Mouse (Mus musculus) gonadal fat pad, adult 2 months (tissue): Measurements from ENCODE around the gene Phyhipl. TPM values are rescaled to one million over a fixed set of nuclear protein-coding genes. Genes with fewer than 3 reads are reported as not detected.

Source experiments
- DNase-seq: peaks from one replicate; pipeline ENCODE4 v3.0.0-alpha.2; 2012; ENCODE audit warnings: low read depth
- polyA plus RNA-seq: library from polyadenylated mRNA; depleted of rRNA; stranded (reverse); fragments of >200 nt; gene quantifications from 2 replicates; pipeline ENCODE4 v1.2.3, GENCODE M21; 2012; rRNA removed

The Phyhipl gene
- 0.51 and 0.96 TPM in 2 replicates for polyA plus RNA-seq

- no peak for DNase-seq
Measured at GRCm38 (mm10) chr10:70655828-70656227, at the start of gene Phyhipl. Phyhipl (minus strand) TSS chr10:70655965.

GRCm38 (mm10) chr10:70703211-70703610, 47.4 kb upstream of the Phyhipl start:
- no peak for DNase-seq

DNA sequence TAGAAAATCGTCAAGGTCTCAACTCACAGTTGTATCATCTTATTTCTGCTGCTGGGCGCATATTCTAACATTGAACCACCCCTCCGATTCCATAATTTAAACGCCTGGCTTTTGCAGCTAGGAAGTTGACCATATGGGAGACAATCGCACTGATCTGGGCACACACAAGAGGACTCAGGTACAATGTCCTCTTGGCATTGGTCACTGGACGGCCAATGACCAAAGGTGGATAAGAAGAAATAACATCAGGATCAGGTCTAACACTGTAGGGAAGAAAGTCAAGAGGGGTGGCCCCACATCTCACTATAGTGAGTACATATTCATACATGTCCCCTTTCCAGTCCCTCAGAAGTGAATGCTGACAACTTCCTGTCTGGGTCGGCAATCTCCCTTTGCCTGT, 43.8 kb upstream of the Phyhipl start:
- DNase-seq: no peak

- no peak for DNase-seq
Measured at GRCm38 (mm10) chr10:70698014-70698413, 42.2 kb upstream of the Phyhipl start.

- no peak for DNase-seq
Measured at GRCm38 (mm10) chr10:70696748-70697585, 41.2 kb upstream of the Phyhipl start.

GRCm38 (mm10) chr10:70689346-70689745, 33.6 kb upstream of the Phyhipl start:
- no peak for DNase-seq

GRCm38 (mm10) chr10:70688881-70689280, 33.1 kb upstream of the Phyhipl start:
- no peak for DNase-seq

DNA sequence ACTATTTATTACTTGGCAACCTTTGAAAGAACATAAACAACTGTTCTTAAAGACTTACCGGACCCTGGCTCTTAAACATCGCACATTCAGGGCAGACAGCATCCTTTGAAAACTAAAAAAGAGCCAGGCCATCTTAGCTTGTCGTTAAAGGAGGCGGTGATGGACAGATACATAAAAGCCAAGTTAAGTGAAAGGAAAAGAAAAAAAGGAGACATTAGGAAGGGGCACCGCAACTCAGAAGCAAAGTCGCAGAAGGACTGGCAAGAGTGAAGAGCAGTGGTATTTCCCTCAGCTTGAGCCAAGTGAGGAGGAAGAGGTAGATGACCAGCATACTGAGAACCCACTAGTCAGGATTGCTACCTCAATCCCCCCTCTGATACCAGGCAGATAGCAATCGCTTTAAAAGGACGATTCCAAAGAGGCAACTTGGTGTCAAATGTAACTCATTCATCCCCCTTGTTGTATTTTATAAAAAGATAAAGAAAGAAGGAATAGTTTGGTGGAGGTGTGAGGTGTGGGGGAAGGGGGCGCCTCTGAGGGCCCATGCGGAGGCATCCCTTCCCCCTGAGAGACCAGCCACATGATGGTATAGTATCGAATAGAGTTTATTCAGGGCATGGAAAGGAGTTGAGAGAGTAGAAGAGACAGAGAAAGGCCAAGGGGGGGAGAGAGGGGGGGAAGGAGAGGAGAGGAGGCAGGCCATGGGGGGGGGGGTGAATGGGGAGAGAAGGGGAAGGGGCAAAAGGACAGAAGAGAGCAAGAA, 31.4 kb upstream of the Phyhipl start:
- DNase-seq: no peak

DNA sequence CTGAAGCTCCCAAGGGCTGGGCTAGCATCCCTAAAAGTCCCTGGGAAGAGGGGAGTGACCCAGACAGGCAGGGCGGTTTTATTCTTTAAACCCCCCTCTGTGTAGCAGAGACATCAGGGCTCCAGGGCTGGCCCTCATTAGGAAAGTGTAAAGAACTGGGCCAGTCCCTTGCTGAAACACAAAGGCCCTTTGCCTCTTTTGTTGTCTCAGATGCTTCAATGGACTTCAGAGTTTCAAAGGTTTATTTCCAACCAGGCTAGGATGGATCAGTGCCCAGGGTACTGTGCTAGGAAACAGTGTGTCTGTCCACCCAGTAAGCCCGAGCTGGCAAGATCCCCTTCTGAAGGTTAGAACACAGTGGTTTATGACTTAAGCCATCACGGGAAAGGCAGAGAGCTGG, 30.7 kb upstream of the Phyhipl start:
- no peak for DNase-seq

GRCm38 (mm10) chr10:70683508-70683907, 27.7 kb upstream of the Phyhipl start:
- DNase-seq: no peak

GRCm38 (mm10) chr10:70677946-70678345, 22.2 kb upstream of the Phyhipl start:
- DNase-seq: no peak

- no peak for DNase-seq
Measured at GRCm38 (mm10) chr10:70656272-70656671, 507 bp upstream of the Phyhipl start.

- no peak for DNase-seq
Measured at GRCm38 (mm10) chr10:70654655-70655054, 1.1 kb downstream of the Phyhipl start.

DNA sequence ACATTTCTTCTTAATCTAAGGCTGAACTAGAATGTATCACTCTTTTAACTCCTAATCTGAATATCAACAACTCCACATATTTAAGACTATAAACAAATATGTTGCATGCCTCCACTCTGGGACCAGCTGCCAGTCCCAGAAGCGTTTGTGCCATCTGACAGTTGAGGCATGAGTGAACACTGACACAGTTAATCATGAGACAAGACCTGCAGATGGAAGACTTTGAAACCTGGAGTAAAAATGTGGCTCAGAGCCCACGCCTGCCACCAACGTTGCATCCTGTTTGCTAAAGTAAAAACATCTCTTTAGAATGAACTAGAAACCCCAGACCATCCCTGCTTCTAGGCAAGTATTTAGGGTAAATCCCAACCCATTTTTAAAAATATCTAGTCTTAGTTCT, 1.6 kb downstream of the Phyhipl start:
- no peak for DNase-seq

- DNase-seq: no peak
Measured at GRCm38 (mm10) chr10:70651769-70652648, 3.8 kb downstream of the Phyhipl start.

GRCm38 (mm10) chr10:70648831-70649230, 6.9 kb downstream of the Phyhipl start:
- no peak for DNase-seq

DNA sequence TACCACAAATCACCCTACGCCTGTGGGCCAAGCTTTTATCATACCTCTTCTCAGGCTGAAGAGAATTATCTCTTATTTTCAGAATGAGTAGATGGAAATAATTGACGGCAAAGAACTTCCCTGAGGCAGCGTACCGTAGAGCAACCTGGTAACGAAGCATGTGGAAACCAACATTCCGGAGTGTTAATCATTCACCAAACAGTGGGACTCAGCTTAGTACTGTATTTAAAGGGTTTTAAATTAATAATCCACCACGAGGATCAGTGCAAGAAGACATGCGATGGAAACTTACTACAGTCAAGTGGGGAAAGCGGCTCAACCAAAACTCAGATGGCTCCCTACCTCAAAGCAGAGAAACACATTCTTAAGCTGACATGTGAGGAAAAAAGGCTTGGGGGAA, 12.6 kb downstream of the Phyhipl start:
- DNase-seq: no peak

- no peak for DNase-seq
Measured at GRCm38 (mm10) chr10:70640896-70641596, 14.7 kb downstream of the Phyhipl start.

DNA sequence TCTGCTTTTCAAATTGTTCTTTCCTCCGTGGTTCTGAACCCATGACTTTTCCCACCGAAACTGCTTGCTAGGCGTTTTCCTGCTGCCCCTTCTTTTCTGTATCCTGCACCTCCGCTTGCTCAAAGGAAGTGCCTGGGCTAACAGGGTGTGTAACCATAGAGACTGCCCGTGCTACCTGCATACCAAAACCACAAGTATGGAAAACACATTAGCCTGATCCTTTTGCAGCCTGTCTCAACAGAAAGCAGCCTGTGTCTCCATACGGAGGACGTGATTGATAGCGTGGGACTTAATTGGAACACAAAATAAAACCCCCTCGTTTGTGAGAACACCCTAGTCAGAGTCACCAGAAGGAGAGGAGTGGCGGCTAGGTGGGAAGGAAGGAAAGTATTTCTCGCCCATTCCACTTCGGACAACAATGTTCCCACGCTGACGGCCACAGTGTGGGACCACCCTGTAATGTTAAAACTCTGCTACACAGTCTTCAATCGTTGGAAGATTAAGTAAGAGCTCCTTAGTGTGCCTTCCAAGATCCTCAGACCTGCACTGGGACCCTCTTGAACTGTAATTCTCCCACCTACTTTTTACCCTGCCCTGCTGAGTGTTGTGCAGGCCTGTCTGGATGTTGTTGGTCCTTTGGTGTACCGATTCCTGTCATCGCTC, 15.6 kb downstream of the Phyhipl start:
- no peak for DNase-seq

DNA sequence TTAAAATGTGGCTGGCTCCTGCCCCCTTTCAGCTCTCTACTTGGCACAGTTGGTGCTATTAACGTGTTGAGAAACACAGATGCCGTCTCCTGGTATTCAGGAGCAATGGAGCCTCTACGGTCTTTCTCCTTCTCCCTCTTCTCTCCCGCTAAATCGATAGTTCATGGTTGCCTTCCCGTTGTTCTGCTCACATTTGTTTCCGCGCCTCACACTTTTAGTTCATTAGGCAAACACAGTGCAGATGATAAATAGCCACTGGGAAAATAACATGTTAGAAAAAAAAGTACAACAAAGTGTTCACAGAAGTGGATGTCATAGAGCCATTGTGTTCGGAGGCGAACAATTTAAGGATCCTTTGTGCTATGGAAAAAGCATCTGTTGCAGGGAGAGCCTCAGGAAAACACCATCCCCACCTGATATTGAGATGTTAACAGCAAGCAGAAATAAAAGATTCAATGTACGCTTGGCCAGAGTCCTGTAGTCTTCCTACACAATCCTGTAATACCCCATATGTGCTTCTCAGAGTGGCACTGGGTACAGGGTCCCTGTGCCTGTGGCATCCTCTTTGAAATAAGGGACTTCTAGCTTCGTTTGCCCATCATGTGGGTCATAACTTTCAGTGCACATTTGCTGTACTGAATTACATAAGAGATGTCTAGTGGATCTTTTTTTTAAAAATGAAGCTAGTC, 18.0 kb downstream of the Phyhipl start:
- no peak for DNase-seq
